Mouse (Mus musculus) mouse trophoblast stem cell (cell line): ENCODE data around the gene Fam228a.
"Not testable (repeated sequence)": the region's sequence is repeated elsewhere in the genome, so short reads cannot be mapped to it uniquely, and the experiment has no call there.

ENCODE experiments used
- in situ Hi-C, 2 experiments: fragments of 300-500 bp; cut with MseI, MboI; formaldehyde crosslinking; loops; 2 replicates in 1 of 2; 3 replicates in 1 of 2; pipeline ENCODE4 v1.15.1; 2025

Fam228a gene

DNA sequence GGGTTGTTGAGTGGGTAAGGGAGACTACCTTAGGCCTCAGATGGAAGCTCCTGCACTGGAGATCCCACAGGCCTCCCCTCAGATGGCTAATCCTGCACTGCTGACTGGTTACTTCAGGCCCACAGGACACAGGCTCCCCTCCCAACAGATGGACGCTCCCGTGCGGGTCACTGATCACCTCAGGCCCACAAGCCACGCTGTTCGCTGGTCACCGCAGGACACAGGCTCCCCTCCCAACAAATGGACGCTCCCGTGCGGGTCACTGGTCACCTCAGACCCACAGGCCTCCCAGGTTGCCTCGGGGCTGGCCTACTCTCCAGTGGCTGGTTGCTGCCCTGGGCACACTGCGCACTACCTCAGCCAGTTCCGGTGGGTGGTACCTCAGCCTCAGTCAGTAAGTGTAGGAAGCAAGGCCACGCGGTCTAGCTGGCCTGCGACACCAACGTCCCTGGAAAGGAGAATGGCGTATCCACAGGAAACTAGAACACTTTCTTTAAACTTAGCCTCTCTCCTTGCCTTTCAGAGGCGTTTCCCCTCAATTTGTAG, at the start of gene Fam228a:
Gene Fam228a (minus strand): TSS at position 400 of the 546 bp plus-strand sequence.
- in situ Hi-C loops, result no loop called here

DNA sequence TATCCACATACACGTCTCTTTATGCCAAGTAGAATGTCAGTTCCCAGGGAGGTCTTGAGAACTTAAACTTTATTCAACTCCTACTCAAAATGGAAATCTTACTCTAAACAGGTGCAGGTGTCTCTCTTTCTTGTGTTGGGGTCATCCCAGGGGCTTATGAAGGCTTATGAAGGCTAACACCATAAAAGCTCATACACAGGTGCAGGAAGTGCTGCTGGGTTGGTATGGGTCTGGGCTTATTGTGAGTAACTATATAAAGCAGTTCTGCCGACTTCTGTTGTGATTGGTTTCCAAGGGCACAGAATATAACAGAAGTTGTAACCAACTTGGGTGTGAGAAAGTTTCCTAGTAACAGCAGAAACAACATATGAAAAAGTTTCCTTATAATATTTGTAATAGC, 46.2 kb upstream of the Fam228a start:
- in situ Hi-C loops, result no loop called here

DNA sequence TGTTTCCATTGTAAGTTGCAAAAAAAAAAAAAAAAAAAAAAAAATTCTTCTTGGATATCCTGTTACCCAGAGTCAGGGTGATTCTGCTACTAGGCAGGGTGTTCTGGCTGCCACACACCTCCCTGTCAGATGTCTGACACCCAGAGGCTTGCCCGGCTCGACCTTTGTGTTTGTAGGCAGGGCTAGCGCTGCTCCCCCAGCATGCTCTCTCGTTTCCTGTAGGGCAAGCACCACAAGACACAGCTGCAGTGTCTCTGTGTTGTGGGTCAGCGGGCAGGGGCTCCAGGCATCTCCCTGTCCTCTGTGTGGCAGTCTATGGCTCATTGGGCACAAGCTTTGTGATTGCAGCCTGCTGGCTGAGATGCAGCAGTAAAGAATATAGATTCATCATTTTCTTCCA, 45.4 kb upstream of the Fam228a start:
- in situ Hi-C loops, result no loop called here

DNA sequence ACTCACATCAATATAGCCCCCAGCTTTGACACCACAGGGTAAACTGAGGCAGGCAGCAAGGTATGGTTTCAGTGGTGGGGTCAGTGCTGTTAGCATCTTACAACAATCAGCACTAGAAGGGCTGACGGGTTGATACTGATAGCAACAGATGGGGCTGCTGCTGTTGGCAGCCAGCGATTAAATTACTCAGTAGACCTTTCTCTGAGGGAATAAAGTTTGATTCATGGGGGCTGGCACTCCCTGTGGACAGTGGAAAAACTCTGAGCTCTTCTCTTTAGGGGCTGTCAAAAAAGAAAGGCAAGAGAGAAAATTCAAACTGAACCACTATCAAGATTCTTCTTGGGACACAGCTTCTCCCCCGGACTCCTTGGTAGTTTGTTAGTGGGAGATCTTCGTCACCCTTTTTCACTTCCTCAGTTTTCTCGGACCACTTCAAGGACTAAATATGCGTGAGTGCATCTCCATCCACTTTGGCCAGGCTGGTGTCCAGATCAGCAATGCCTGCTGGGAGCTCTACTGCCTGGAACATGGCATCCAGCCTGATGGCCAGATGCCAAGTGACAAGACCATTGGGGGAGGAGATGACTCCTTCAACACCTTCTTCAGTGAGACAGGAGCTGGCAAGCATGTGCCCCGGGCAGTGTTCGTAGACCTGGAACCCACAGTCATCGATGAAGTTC, 43.6 kb upstream of the Fam228a start:
- in situ Hi-C loops, result not testable (repeated sequence)

DNA sequence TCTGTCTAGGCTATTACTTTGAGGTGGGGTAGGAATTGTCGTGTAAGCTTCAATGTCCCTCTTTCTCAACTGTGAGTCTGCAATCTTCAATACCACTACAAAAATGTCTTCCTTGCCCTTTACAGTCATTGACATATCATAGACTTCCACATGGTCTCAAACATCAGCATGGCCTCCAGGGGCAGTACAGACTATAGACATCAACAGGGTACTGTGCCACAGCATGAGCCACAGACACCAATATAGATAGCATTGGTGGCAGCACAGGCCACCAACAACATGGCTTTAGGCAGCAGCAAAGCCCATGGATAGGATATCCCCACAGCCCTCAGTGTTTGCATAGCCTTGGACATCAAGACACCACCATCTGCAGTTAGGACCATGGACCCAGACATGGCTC, 43.0 kb upstream of the Fam228a start:
- in situ Hi-C loops, result no loop called here

DNA sequence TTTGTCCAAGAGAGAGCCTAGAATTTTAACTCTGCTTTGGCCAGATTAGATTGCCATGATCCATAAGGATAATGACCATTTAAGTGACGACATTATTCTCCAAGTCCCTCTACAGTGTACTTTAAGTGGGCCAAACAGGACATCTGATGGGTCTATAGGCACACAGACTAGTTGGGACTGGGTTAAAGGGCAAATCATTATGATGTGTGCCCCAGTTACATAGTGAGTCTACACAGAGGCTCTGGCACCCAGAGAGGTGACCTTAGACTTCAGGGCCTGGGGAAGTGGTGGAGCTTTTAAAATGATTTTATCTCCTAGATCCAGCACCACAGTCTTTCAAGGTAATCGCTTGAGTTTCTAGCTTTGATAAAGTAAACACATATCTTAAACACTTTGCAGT, 42.0 kb upstream of the Fam228a start:
- in situ Hi-C loops, result no loop called here

DNA sequence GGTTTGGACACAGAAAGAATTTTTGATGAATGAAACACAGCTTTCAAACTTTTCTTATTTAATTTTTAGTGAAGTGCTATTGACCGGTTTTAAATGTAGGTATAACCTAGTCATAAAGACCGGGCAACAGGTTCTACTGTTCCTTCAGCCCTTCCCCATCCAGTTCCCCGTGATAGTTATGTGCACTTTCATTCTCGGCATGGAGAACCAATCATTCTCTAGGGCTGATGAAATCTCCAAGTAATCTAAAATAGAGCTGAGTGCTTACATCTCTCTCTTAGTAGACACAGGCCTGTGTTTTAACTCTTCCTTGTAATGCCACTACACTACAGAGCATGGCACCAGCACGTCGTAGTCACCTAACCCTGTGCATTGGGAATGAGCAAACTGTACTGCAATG, 39.5 kb upstream of the Fam228a start:
- in situ Hi-C loops, result no loop called here

DNA sequence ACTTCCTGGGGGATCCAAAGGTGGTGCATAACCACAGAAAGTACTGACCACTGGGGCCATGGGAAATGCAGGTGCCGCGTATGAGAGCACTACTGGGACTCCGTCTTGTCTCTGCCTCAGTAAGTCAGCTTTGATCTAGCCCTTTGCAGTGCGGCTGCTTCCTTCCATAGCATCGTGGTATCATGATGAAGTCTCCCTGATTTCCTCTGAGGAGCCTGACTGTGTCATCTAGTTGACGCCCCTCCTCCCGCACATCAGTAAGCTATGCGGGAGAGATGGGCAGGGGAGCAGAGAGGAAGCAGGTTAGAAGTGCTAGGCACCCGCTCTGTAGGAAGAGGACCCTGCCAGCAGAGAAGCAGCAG, 37.3 kb upstream of the Fam228a start:
- in situ Hi-C loops, result no loop called here

DNA sequence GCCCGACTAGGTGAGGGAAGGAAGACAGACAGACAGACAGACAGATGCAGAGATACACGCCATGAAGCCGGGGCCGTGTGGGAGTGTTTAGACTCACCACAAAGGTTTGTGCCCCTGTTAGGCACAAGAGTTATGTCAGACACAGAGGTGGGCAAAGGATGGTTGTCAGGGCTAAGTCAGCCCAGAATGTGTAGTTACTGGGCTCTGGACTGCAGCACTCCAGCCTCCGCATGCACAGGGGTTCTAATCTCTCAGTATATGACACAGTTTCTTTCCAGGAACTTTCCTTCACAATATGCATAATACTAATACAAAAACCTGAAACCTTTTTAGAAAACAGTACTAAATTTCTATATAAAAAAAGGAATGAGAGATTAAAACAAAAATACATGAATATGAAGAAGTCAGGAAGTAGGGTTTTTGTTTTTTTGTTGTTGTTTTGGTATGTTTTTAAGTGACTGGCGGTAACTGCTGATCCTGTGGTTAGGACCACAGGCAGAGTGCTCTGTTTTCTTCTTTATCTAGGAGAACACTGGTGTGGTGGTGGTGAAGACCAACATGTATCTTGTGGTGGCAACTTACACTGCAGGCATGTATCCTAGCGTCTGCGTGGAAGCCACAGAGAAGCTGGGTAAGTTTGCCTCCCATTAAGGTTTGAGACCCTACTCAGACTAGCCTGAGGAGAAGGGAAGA, 36.8 kb upstream of the Fam228a start:
- in situ Hi-C loops, result no loop called here

DNA sequence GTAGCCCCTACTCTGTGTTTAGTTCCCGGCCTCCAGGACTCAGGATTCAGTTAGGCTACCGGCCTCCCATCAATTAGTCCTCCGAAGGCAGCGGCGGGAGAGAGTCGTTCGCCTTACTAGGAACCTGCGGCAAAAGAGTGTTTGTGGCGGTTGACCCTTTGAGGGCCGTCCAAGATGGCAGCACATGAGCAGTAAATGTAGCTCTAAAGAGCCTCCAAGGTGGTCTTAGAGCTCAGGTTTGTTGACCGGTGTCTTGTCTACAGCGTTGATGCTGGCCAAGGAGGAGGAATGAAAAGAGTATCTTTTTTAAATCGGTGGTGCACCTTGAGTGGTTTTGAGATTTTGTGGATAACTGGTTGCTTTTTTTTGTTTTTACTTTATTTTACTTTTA, 31.1 kb upstream of the Fam228a start:
- in situ Hi-C loops, result no loop called here

DNA sequence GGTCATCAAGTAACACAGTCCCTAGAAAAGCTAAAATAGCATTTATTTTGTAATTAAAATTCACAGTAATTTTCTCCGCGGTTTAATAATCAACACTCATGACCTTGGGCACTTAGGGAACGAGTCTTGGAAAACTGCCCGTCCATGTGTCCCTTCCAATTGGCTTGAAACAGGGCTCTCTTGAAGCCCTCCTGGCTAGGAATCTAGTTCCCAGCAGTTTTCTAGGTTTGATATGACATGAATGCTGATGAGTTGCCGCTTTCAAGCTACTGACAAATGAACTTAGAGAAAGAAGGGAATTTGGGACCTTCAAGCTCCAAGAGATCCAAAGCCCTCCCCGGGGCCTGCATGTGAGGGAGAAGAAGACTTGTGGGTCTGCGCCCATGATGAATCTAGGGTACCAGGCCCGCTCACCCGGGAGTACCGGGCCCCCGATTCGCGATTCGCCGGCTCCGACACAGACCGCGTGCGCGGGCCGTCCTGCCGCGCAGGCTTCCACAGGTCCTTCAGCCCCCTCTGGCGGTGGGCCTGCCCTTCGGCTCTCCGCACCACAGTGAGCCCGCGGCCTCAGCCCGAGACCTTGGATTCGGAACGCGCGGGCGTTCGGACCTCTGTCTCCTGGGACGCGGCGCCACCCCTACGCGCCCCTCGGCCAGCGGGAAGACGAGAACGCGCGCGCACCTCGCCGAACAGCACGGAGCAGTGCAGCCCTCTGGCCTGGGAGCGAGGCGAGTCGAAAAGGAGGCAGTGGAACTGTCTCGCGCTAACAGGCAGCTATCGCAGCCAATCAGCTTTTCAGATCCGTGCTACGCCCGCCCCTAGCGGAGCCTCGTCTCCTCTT, 30.5 kb upstream of the Fam228a start, which contains the start of the genes Pfn4 and Fam228b:
Gene Pfn4 (plus strand): TSS at position 531 of the 841 bp plus-strand sequence.
Gene Fam228b (minus strand): TSS at position 776 of the 841 bp plus-strand sequence.
- in situ Hi-C loops, result no loop called here

DNA sequence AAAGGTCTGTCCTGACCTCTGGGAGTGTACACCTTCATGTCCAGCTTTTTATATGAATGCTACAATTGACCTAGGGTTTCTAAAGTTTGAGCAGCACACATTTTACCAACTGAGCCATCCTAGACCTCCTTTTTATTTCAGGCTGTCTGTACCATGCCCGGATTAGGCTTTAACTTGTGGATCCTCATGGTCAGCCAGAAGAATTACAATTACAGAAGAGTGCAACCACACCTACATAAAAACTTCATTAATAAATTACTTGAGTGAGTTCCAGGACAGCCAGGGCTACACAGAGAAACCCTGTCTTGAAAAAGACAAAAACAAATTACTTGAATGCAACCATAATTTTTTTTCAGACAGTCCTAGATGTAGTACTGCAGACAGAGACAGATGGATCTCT, 18.8 kb upstream of the Fam228a start:
- in situ Hi-C loops, result no loop called here

DNA sequence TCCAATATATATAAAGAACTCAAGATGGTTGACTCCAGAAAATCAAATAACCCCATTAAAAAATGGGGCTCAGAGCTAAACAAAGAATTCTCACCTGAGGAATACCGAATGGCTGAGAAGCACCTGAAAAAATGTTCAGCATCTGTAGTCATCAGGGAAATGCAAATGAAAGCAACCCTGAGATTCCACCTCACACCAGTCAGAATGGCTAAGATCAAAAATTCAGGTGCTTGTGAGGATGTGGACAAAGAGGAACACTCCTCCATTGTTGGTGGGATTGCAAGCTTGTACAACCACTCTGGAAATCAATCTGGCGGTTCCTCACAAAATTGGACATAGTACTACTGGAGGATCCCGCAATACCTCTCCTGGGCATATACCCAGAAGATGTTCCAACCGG, 16.2 kb upstream of the Fam228a start:
- in situ Hi-C loops, result not testable (repeated sequence)

DNA sequence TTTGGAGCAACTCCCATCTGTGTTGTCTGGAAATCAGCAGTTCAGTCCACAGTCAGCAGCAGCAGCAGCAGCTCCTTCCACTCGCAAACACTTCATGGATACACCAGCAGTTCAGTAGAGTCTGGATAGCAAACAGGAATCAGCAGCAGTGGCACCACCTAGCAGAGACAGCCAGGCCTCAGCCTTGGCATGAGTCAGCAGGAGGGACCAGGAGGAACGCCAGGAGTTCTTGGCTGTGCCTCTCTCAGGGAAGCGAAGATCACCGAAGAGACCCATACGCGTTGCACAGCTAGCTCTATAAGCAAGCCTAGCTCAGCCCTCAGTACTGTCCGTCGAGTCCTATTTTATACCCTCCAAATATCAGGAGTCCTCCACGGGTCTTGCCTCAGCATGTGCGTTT, 6.3 kb upstream of the Fam228a start:
- in situ Hi-C loops, result no loop called here

DNA sequence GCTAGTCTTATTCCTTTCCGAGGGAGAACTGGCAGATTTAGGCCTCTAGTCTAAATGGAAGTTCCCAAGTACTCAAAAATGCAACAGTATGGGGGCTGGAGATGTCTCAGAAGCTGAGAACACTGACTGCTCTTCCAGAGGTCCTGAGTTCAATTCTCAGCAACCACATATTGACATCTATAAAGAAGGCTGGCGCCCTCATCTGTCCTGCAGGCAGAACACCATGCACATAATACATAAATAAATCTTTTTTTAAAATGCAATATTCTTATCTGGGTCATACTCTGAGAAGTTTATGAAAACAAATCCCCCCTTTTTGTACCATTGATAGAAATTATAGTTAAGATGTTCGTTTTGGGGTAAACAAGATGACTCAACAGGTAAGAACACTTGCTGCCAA, 4.0 kb upstream of the Fam228a start:
- in situ Hi-C loops, result no loop called here

DNA sequence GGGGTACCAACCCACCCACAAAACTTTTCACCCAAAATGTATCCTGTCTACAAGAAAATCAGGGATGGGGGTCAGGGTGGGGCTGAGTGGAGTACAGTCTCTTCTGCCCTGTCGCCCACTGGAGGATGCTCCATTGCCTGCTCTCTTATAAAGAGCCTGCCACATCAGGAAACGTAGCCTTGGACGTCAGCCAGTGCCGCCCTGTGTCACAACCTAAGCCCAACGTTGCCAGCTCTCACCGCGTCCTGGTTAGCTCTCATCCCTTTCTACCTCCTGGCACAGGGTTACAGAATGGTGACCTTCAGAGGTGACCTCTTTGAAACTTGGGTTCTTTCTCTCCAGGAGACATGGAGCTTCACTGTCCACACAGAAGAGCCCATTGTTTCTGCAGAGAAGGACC, 2.6 kb upstream of the Fam228a start:
- in situ Hi-C loops, result no loop called here

DNA sequence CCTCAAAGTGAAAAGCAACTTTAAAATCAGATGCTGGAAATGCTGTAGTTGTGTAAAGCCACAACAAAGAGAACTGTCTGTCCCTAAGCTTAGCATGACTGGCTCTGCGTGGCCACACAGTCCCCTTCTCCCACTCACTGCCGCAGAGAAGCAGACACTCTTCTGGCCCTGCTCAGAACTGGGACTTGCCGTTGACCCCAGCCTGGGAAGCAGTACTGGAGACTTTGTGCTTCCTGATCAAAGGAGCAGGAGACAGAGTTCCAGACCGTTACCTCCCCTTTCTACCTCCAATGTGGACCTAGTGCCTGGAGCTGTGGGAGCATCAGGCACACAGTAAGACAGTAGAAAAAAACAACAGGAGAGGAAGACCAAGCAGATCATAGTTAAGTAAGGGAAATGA, 5.9 kb downstream of the Fam228a start:
- in situ Hi-C loops, result no loop called here

DNA sequence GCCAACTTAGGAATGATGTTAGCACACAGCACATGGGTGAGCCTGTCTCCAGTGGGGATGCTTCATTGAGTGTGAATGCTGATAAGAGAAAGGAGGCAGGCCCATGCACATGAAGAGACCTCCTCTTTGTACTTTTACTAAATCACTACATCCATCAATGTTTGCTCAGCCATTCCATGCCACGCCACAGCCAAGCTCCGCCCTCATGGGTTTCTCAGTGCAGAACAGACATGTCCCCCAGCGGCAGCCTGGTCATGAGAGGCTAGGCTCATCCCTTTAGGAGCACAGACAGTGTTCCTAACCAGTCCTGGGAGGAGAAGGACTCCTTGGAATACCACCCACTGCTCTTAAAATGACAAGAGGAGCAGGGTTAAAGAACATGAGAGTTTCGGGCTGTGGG, 6.6 kb downstream of the Fam228a start:
- in situ Hi-C loops, result no loop called here

DNA sequence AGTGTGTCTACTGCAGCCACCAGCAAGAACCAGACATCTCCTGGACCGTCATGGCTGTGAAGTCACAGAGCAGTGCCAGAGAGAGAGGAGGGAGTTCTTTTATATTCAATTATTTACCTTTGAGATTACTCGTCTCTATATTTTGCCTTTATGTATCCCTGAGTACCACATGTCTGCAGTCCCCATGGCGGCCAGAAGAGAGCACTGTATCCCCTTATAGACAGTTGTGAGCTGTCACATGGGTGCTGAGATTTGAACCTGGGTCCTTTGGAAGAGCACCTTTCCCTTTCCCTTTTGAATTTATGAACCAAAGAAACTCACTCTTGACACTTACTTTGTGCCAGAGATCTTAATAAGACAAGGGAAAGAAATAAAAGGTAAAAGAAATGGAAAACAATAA, 9.1 kb downstream of the Fam228a start:
- in situ Hi-C loops, result no loop called here

DNA sequence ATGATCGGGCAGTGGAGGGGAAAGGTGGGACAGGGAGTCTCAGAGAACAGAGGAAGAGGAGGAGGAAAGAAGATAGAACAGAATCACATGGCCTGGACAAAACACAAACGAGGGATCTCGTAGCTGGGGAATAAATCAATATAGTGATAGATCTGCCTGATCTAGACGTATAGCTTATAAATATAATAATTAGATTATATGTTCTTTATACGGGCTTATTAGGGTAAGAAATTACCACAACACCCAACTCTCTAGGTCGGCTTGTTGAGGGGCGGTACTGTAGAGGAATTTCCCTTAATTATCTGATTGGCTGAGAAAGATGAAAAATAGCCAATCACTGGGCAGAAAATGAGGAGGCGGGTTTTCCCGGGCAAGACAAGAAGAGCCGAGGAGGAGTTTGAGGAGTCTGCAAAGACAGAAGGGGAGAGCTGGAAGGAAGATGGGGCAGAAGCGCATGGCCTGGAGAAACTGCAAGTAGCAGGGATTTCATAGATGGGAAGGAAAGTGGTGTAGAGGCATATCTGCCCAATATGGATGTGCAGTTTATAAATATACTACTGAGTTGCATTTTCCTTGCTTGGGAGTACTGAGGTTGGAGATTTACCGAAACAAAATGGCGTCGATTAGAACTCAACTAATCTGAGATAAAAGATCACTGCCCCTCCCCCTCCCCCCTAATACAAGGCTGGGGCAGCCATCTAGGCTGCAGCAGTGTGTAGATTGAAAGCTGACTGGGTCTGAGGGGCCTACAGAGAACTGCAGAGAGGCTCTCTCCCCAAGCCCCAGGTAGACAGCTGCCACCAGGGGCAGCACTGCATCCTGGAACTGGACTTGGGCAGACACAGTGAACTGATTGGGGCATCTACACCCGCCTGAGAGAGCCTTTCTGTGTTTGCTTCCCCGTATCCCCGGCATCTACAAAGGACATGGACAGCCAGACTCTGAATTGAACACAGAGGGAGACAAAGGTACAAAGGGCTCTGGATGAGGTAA, 18.2 kb downstream of the Fam228a start:
- in situ Hi-C loops, result no loop called here
